Mouse (Mus musculus): ENCODE data around the gene Tnn.

Gene Tnn

DNA sequence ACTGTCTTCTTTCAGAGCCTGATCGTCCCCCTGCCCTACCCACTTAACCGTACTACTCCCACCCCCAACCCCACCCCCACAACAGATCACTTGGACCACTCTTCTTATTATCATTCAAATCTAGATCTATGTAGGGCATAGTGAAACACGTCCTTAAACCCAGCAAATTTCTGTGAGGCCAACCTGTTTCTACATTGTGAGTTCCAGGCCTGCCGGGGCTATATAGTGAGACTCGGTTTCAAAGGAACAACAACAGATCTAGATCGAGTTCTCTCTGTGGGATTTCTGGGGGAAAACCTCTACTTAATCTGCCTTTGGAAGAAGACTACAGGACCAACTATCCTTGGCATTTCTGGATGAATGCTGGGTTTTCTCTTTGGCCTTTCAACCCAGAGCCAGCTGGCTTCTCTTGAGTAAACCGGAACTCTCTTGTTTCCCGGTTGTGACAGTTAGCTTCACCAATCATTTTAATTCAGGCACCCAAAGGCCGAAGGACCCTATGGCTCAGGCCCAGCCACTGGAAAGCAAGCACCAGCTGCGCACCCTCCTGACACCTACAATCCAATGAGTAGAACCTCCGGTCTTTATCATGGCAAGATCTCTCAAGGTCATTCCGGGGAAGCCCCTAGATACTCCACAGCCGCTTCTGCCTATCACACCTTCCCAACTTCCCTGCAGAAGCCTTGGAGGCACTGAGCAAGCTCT lies 110.0 kb downstream of the Tnn start:
- DNase-seq (ENCODE audit: low spot score) = no peak

GRCm38 (mm10) chr1:160042351-160042750 lies 111.0 kb downstream of the Tnn start:
- DNase-seq (ENCODE audit: low spot score) = no peak

- DNase-seq (ENCODE audit: low spot score) = no peak
These were observed 112.1 kb downstream of the Tnn start for GRCm38 (mm10) chr1:160041264-160041775.

DNA sequence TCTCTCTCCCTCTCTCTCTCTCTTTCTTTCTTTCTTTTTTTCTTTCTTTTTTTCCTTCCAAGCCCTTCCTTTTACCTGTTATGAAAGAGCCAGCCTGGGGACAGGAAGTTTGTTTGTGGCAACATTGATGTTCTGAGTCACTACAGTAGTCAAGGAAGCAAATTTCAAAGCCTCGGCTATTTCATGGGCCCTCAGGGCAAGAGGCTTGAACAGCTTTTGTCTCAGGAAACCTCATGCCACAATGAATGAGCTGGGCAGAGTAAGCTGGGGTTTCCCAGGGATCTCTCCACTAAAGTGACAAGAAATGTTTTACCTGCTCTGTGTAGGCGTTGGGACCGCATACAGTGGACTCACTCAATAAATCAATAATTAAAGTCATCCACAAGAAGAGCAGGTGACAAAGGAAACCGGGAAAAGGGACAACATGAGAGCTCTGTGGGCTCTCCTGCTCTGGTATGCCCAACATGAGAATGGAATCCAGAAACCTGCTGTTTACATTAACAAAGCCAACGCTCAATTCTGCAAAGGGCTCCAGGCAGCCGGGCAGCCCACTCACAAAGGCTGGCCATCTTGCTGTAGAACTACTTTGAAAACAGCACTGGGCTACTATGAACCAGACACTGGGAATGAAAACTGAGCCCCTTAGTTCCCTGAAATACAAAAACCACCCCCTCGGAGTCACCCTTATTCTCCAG lies 113.3 kb downstream of the Tnn start:
- no peak for DNase-seq (ENCODE audit: low spot score)

GRCm38 (mm10) chr1:160036996-160037521 lies 116.3 kb downstream of the Tnn start:
- no peak for DNase-seq (ENCODE audit: low spot score)

- no peak for DNase-seq (ENCODE audit: low spot score)
These were observed 117.8 kb downstream of the Tnn start for GRCm38 (mm10) chr1:160035561-160035960.
